Mouse (Mus musculus) lung, embryonic 14.5 days (tissue): Measurements from ENCODE around the gene Mrps24. TPM values are rescaled to one million over a fixed set of nuclear protein-coding genes. Genes with fewer than 3 reads are reported as not detected.
A peak's percentile ranks its signal among the peaks of the same experiment; 100 is the strongest.

Experiments
- ATAC-seq: fragments of 200-750 bp; cut with Nextera tagmentation; 2 replicates; pipeline ENCODE4 v1.8.0; 2017; ENCODE audit warnings: mild to moderate bottlenecking, moderate TSS enrichment, moderate library complexity; ENCODE audit not compliant: insufficient read depth
- DNase-seq: peaks from one replicate; pipeline ENCODE4 v3.0.0-alpha.2; 2015
- H3K27ac ChIP-seq: fragments of 300-500 bp; sonication (generic); 2 replicates; pipeline ENCODE4 v1.5.1; 2014; ENCODE audit warnings: low read depth, mild to moderate bottlenecking, moderate library complexity
- H3K27me3 ChIP-seq: fragments of 300-500 bp; sonication (generic); 2 replicates; pipeline ENCODE4 v1.6.1; 2014; ENCODE audit warnings: low read length, control low read depth; ENCODE audit not compliant: insufficient read depth
- H3K36me3 ChIP-seq: fragments of 300-500 bp; sonication (generic); 2 replicates; pipeline ENCODE4 v1.6.1; 2014; ENCODE audit warnings: control low read depth; ENCODE audit not compliant: insufficient read depth
- H3K4me1 ChIP-seq: fragments of 300-500 bp; sonication (generic); 2 replicates; pipeline ENCODE4 v1.6.1; 2014; ENCODE audit warnings: antibody characterized with exemption, control low read depth; ENCODE audit not compliant: insufficient read depth
- H3K4me2 ChIP-seq: fragments of 300-500 bp; sonication (generic); 2 replicates; pipeline ENCODE4 v1.6.1; 2014; ENCODE audit warnings: mild to moderate bottlenecking
- H3K4me3 ChIP-seq: fragments of 300-500 bp; sonication (generic); 2 replicates; pipeline ENCODE4 v1.5.1; 2014; ENCODE audit warnings: low read depth, low read length
- H3K9ac ChIP-seq: fragments of 300-500 bp; sonication (generic); 2 replicates; pipeline ENCODE4 v1.6.1; 2014
- H3K9me3 ChIP-seq: fragments of 300-500 bp; sonication (generic); 2 replicates; pipeline ENCODE4 v1.6.1; 2016; ENCODE audit warnings: low read depth, low read length, control low read depth
- CTCF ChIP-seq: IDR thresholded peaks from 2 replicates; pipeline ENCODE4 v1.5.1; 2016; ENCODE audit warnings: antibody characterized with exemption, low read depth
- WGBS: fragments of 180-500 bp; shearing (Covaris S2); extraction: QIAGEN DNeasy Blood & Tissue Kit; methylation state at CpG from one replicate; pipeline ENCODE4 v1.1.7; 2014; 5-methylcytosine and 5-hydroxymethylcytosine counted together
- polyA plus RNA-seq: library from polyadenylated mRNA; unstranded; fragments of >200 nt; fragmentation: Nextera tagmentation; extraction: Ambion mirVana; gene quantifications from 2 replicates; pipeline ENCODE4 v1.2.1, GENCODE M21; 2014

The Mrps24 gene
- 193 and 208 TPM in 2 replicates for polyA plus RNA-seq

DNA sequence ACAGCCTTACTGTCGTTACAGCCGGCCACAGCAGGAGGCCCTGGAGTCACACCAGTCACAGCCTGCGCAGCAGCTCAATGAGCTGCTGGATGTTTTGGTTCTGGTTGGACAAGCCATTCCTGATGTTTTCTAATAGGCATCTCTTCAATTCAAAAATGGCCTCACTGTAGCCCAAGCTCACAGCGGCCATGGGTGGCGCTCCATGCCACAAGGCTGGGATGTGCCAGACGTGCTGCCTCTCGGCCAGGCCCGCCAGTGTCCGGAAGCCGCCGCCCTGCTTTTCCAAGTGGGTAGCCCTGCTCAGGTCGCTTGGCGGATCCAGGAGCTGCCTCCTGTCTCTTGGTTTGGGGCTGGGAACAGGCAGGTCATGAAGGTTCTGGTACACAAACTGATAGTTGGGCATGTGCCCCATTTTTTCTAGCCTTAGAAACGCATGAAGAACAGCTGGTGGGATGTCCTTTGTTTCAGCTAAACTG lies at the start of gene Mrps24:
TSS of gene Mrps24 (minus strand) at position 51 of the 476 bp plus-strand sequence.
- Histone ChIP-seq H3K27me3 (no peaks in the 10 kb centered on the region), H3K36me3 (peaks cover 44% of the 10 kb centered on the region)
- no peak for ATAC-seq

DNA sequence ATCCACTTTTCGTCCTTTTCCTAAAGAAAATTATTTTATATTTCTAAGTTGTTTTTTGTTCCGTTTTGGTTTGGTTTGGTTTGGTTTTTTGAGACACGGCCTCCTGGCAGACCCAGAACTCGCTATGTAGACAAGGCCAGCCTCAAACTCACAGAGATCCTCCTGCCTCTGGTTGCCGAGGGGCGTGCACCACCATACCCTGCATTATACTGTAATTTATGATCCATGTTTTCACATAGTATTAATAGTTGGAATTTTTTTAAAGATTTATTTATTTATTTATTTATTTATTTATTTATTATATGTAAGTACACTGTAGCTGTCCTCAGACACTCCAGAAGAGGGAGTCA lies 47.1 kb upstream of the Mrps24 start:
- no peaks in the 10 kb centered on the region for H3K9me3 ChIP-seq
- no peaks in the 10 kb centered on the region for H3K27me3 ChIP-seq
- TF ChIP-seq CTCF, result no peak
- H3K4me2 ChIP-seq, result peak overlapping the region; percentile 70
- WGBS, result 20% methylated on average over 6 of the region's 6 CpGs
- H3K4me3 ChIP-seq, result peak overlapping the region; percentile 79
- H3K4me1 ChIP-seq, result no peaks in the 10 kb centered on the region
- peaks cover 7% of the 10 kb centered on the region; the same call in 1 of the 2 replicates for H3K36me3 ChIP-seq
- peak overlapping the region; percentile 94 for H3K27ac ChIP-seq
- DNase-seq, result no peak
- peak overlapping the region; percentile 89 for H3K9ac ChIP-seq
- ATAC-seq, result peak; percentile 40; the same call in 1 of the 2 replicates

More for the DNA sequence above, at the start of gene Mrps24:
- 79% methylated on average over 14 of the region's 14 CpGs for WGBS
- TF ChIP-seq CTCF, result no peak
- Histone ChIP-seq H3K4me2 (no peak within 1 kb of the TSS), H3K4me1 (no peaks in the 10 kb centered on the region), H3K4me3 (no peak within 1 kb of the TSS), H3K27ac (no peak within 1 kb of the TSS), H3K9me3 (no peaks in the 10 kb centered on the region), H3K9ac (no peak within 1 kb of the TSS)
- DNase-seq, result no peak

DNA sequence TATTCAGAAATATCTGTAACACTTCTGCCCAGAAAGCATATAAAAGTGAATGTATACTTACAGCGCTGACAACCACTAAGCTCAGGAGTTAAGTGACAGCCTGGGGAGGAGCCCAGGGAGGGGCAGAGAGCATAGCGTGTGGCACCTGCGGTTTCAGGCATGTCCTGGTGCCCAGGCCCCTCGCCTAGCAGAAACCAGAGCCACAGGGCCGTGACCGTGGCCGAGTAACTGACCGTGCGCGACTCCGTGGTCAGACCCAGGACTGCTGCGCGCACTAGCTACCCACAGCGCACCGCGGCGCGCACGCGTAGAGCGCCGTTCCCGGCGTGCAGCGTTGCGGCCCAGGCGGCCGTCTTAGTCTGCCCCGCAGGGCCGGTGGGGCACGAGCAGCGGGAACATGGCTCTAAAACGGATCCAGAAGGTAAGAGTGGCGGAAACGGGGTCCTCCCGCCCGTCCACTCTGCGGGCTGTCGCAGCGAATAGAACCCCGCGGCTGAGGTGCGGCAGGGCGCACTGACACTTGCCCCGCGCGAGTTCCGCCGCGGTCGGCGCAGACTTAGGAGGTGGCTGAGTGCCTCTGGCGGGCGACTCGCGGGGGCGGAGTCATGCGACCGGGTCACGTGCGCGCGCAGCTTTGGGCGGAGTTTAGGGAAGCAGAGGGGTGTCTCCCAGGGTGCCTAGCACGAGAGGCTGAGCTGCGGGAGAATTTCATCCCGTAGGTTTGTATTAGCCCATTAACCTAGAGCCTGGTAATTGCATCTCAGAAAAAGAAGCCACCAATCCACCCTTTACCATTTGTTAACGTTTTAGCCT lies 46.5 kb upstream of the Mrps24 start, which contains the start of gene Urgcp:
TSS of gene Urgcp (minus strand) at position 557 of the 813 bp plus-strand sequence.
- TF ChIP-seq CTCF, result peak; percentile 18; the same call in 1 of the 2 replicates
- Histone ChIP-seq H3K27me3 (no peaks in the 10 kb centered on the region), H3K9me3 (no peaks in the 10 kb centered on the region), H3K9ac (peak within 1 kb of the TSS; percentile 89), H3K36me3 (peaks cover 8% of the 10 kb centered on the region; the same call in 1 of the 2 replicates), H3K4me1 (no peaks in the 10 kb centered on the region), H3K4me2 (peak within 1 kb of the TSS; percentile 70), H3K27ac (peak within 1 kb of the TSS; percentile 94), H3K4me3 (peak within 1 kb of the TSS; percentile 79)
- ATAC-seq, result peak; percentile 99
- WGBS, result under 1% methylated on average over 68 of the region's 68 CpGs
- DNase-seq, result peak; percentile 98

DNA sequence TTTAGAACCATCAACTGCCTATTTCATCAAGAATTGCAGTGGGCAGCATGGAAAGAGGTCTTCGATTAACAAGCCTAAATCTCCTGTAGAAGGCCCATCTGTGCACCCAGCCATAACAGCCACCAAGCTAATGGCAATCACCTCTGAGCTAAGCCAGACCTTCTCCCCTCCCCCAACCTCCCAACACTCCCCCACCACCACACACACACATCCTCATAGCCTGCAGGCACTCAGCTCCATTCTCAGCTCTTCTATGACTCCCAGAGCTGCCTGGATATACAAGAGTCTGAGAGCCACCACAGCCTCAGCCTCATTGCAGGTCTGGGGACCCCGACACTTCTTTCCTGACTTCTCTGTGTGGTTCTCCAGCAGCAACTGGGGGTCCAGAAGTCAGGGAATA lies 38.3 kb upstream of the Mrps24 start:
- Histone ChIP-seq H3K4me2 (no peak overlapping the region), H3K4me3 (no peak overlapping the region), H3K9me3 (no peaks in the 10 kb centered on the region; the same call in 1 of the 2 replicates), H3K36me3 (peaks cover 8% of the 10 kb centered on the region; the same call in 1 of the 2 replicates), H3K27me3 (no peaks in the 10 kb centered on the region), H3K9ac (no peak overlapping the region), H3K27ac (no peak overlapping the region), H3K4me1 (no peaks in the 10 kb centered on the region)
- 83% methylated on average over 2 of the region's 2 CpGs for WGBS
- no peak for DNase-seq
- ATAC-seq, result no peak
- TF ChIP-seq CTCF, result no peak

DNA sequence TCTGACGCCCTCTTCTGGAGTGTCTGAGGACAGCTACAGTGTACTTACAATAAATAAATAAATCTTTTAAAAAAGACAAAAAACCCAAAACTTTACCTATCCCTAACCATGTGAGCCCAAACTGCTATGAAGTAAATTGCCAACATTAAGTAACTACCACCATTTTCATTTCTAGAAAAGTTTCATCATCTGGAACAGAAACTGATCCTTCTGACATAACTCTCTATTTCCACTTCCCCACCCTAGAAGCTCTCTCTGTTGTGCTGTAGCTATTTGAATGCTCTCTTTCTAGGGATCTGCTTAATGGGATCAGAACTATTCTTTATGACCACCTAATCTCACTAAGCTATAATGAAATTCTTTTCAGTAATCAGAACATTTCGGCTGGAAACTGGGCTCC lies 29.5 kb upstream of the Mrps24 start:
- Histone ChIP-seq H3K4me2 (no peak overlapping the region), H3K4me1 (no peaks in the 10 kb centered on the region), H3K27me3 (no peaks in the 10 kb centered on the region), H3K36me3 (no peaks in the 10 kb centered on the region), H3K9me3 (no peaks in the 10 kb centered on the region), H3K9ac (no peak overlapping the region), H3K27ac (no peak overlapping the region), H3K4me3 (no peak overlapping the region)
- ATAC-seq, result no peak
- 73% methylated on average over 2 of the region's 2 CpGs for WGBS
- DNase-seq, result no peak
- no peak for TF ChIP-seq CTCF

DNA sequence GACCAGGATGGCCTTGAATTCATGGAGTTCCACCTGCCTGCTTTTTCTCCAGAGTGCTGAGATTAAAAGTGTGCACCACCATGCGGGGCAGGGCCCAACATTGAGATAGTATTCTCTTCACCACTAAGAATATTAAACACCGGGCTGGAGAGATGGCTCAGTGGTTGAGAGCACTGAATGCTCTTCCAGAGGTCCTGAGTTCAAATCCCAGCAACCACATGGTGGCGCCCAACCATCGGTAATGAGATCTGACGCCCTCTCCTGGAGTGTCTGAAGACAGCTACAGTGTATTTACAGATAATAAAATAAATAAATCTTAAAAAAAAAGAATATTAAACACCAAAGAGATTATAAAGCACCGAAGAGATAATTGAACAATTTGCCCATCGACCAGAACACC lies 26.6 kb upstream of the Mrps24 start:
- H3K9me3 ChIP-seq, result no peaks in the 10 kb centered on the region
- H3K4me2 ChIP-seq, result no peak overlapping the region
- 69% methylated on average over 7 of the region's 7 CpGs for WGBS
- TF ChIP-seq CTCF, result peak; percentile 39; the same call in 1 of the 2 replicates
- H3K9ac ChIP-seq, result no peak overlapping the region
- H3K27ac ChIP-seq, result no peak overlapping the region
- no peaks in the 10 kb centered on the region for H3K36me3 ChIP-seq
- no peaks in the 10 kb centered on the region for H3K4me1 ChIP-seq
- no peaks in the 10 kb centered on the region for H3K27me3 ChIP-seq
- DNase-seq, result no peak
- no peak for ATAC-seq
- H3K4me3 ChIP-seq, result no peak overlapping the region

DNA sequence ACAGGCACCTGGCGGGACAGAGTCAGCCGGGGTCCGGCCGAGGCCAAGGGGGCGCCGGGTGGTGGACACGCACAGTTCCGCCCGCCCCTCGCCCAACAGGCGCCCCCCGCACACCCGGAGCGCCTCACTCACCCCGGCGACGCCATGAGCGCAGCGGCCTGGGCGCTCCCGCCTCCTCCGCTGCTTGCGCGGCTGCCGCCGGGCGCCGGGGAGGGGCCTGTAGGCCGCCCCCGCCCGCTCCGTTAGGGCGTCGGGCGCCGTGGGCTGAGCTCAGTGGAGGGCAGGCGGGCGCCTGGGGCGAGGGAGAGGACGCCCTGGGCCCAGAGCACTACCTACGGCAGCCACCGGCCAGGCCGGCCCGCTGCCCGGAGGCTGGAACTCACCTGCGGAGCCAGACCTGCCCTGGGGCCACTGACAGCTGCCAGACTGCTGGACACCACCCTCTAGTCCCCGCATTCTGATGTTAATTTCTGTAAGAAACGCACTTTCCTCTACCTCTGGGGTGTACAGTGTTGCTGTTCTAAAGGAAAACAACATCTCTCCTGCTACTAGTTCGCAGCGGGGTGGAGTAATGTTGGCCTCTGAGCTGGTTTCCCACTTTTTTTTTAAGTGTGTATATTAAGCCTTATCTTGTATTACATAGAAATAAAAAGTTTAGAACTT lies 25.6 kb upstream of the Mrps24 start:
- no peaks in the 10 kb centered on the region for H3K9me3 ChIP-seq
- no peak for TF ChIP-seq CTCF
- H3K4me3 ChIP-seq, result peak overlapping the region; percentile 81
- peak overlapping the region; percentile 94 for H3K9ac ChIP-seq
- under 1% methylated on average over 47 of the region's 50 CpGs for WGBS
- peak overlapping the region; percentile 87 for H3K27ac ChIP-seq
- H3K27me3 ChIP-seq, result no peaks in the 10 kb centered on the region
- peak; percentile 96 for ATAC-seq
- no peaks in the 10 kb centered on the region for H3K4me1 ChIP-seq
- H3K4me2 ChIP-seq, result peak overlapping the region; percentile 88
- peak; percentile 84 for DNase-seq
- no peaks in the 10 kb centered on the region for H3K36me3 ChIP-seq
